Mouse (Mus musculus) c-Kit-positive CD71-positive TER-119-positive erythroid progenitor cells, embryonic 14.5 days (primary cell): ENCODE measurements around the gene Frmd4a.

Experiments used
- DNase-seq: peaks from one replicate; pipeline ENCODE4 v3.0.0-alpha.2; 2013; ENCODE audit warnings: low spot score

Frmd4a gene

DNA sequence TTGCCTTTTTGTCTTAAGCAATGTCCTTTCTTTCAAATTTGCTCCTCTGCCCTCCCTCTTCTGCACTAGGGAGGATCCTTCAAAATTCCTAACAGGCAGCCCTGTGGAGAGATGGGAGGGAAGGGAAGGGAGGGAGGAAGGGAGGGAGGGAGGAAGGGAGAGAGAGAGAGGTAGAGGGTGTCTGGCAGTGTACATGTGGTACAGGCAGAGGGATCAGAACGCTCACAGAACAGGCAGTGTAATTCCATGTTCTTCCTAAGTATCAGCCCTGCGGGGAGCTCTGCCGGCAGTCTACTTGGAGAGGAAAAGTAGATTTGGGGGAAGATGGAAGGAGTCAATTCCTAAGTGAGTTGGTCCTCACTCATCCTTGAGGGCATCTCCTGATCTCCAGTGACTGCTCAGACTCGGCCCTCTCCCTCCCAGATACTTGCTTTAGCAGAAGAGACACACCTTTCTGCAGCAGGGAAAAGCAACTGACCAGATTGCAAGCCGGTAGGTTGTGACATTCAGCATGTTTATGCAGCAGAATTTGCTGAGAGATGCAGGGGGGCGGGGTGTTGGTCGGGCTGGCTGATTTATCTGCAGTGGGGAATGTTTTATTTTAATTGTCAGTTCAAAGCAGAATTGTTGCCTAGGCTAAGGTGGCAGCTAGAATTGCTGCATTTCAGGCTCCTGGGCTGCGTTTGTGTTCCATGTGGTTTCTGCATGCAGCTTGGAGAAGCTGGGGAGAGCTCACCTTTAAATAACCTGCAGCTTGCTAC lies at the start of gene Frmd4a:
Frmd4a (plus strand) TSS at position 190 of the 761 bp plus-strand sequence.
- DNase-seq = no peak

DNA sequence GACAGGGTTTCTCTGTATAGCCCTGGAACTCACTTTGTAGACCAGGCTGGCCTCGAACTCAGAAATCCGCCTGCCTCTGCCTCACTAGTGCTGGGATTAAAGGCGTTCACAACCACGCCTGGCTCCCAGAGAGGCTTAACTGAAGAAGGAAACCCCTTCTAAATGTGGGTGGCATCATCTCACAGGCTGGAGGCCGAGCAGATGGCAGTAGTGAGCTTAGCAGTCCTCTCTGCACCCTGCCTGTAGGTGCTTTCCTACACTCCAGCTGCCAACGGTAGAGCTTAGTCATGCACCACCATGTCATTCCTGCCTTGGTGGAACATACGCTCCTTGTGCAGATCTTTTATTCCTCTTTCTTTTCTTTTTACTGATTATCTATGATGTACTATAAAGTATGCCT lies 28.6 kb upstream of the Frmd4a start:
- no peak for DNase-seq

DNA sequence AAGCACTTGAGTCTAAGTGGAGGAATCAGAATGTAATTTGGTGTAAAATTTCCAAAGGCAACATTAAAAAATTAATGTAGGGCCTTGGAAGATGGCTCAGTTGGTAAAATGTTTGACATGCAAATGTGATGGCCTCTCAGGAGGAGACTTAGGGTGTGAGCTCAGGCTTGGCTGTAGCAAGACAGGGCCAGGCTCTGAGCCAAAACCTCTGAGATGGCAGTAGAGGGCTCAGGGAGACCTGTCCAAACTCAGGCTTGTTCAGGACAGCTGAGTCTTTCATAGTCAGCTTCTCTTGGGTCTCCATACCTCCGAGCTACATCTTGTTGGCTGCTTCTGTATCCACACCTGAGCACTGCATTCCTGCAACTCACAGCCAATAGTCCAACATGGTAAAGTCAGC lies 27.1 kb upstream of the Frmd4a start:
- no peak for DNase-seq

DNA sequence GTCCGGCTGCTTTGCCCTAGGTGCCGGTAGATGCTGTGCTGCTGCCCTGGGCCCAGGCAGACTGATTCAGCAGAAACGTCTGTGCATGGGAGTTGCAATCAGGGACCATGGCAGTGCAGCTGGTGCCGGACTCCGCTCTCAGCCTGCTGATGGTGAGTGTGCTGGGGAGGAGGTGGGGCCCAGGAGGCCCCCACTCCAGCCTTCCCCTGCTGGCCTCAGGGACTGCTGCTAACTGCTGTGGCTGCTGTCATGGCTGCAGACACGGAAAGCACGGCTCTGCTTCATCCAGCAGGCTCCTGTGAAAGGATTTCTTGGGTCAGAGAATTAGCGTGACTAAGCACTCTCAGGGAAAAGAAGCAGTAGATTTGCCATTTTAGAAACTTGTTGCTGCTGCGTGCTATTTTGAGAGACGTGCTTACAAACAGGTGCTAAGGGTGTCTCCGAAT lies 937 bp downstream of the Frmd4a start:
- DNase-seq = no peak

DNA sequence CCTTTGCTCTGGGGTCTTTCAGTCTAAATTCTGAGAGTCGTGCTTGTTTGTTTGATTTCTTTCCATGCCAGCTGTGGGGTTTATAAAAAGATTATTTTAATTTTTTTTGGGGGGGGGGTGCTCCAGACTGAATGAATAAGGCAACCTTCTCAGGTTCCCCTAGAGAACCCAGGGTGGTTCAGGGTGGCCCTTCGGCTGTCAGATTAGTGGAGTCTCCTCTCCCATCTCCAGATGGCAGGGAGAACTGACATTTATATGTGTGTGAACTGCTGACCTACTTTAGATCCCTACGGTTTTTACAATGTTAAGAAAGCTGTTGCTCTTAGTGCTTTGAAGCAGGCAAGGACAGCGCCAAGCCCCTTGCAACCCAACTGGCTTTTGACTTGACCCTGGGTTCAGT lies 1.4 kb downstream of the Frmd4a start:
- no peak for DNase-seq

DNA sequence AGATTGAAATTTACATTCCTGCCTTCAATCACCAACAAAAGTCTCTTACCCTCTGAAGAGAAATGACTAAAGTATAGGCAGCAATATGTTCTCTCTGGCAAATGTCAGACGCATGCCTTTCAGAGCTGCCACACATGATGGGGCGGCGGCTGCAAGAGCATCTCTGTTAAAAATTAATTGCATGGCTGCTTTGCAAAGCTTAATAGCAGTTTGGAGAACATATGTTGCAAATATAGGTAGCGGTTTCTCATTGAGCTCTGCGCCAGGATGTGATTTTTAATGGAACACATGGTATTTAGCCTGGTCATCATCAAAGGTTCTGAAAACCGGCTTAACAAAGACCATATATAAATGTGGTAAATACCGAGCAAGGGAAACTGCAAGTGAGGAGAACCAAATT lies 7.4 kb downstream of the Frmd4a start:
- no peak for DNase-seq

DNA sequence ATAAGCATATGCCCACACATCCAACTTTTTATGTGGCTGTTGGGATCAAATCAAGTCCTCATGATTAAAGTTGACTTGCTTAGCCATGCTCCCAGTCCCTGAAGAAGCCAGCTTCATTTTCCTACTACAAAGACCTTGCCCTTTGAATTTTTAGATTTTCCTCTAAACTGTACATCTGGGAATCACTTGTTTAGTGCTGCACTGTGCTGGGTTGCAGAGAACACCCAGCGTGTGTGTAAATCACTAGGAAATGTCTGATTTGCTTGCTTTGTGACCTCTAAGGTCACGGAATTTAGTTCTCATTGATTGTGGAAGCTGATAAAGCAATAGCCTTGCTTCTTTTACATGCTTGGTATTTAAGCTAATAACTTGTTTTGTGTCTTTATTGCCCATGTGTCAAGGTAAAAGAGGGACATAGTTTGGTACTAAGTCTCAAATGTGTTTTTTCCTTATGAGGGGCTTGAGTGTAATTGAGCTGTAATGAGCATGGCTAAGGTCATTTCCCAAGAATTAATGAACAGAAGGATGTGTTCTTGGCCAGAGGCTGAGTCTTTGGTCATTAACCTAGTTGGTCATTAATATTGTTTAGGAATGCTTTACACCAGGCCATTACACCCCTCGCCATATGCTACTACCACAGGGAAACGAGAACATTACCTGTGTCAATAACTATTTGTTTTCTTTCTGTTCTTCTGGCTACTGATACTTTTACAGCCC lies 11.7 kb downstream of the Frmd4a start:
- no peak for DNase-seq

DNA sequence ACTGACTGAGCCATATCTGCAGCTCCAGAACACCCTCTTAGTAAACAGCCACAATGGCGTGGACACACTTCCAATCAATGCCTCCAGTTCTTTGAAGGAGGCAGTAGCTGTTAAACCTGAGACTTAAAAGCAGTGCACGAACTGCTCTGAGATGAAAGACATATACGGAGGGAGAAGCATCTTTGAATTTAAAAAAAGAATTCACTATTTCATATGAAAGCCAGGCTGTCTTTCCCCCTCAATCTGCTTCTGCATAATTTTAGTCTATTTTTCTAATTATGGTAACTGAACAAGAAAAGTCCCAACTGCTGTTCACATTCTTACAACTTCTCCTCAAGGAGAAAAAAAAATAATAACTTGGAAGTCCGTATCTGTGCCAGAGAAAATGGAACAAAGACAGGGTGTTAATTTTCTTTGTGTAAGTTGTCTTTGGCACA lies 18.7 kb downstream of the Frmd4a start:
- DNase-seq = no peak

DNA sequence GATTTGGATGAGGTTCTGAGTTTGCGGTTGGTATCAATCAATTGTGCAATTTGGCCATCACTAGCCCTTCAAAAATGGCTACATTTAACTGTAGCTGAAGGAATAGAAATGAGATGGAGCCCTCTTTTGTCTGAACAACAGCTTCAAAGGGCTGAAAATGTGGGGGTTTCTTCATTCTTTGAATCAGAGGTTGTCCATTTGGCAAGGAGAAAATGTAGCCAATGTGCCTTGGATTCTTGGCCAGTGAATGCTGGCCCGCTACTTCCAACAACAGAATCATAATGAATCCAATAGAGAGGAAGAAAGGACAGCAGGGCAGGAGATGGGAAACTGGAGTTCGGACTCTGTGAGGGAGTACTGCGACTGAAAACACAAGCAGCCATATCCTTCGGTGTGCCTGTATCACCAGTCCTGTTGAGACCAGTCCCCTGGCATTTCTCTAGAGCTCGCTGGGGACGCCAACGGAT lies 19.2 kb downstream of the Frmd4a start:
- DNase-seq = no peak

DNA sequence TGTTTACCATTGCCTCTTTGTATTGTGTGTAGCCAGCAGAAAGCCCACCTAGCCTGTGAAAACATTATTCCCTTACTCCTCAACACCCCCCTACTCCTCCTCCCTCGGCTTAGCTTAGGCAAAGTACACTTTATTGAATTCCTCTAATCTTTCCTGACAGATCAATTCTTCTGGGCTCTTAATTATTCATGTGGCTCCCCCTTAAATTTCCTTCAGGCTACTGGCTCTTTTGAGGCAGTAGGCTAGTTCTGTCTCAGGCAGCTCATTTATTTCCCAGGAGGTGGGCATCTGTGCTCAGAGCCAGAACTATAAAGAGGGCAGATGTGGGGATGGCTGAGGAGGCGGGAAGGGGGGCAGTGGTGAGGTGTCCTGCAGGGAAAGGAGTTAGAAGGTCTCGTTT lies 24.5 kb downstream of the Frmd4a start:
- no peak for DNase-seq

DNA sequence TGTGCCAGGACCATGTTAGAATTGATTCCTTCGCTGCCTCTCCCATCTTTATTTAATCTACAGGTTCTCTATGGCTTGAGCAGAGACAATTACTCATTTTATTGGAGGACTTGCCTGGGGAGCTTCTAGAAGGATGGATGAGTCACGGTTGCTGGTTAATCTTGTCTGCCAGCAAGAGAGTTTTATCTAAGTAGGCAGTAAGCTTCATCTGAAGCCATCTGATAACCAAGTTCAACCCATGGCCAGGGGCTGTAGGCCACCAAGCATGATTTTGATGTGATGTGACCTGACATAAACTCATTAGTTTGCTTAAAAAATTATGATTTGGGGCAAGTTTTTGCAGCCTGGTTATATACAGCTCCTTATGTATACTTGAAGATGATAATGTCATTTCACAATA lies 38.0 kb downstream of the Frmd4a start:
- DNase-seq = no peak

DNA sequence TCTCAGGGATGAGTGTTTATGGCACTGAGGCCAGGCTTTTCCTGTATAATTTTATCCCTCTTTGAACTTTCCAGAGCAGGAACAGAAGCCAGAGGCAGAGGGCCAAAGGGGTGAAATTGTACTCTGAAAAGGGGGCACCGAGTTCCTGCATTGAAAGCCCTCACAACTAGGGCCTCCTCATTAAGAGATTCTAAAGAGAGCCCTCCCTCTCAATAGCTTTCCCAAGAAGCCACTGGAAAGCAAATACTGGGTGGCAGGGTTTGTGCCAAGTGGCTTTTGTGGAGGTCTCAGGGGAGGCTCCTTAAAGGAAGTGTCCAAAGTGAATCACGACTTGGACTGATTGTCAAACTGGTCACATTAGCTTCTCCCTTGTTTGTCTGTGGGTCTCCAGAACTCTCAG lies 43.2 kb downstream of the Frmd4a start:
- DNase-seq = no peak

DNA sequence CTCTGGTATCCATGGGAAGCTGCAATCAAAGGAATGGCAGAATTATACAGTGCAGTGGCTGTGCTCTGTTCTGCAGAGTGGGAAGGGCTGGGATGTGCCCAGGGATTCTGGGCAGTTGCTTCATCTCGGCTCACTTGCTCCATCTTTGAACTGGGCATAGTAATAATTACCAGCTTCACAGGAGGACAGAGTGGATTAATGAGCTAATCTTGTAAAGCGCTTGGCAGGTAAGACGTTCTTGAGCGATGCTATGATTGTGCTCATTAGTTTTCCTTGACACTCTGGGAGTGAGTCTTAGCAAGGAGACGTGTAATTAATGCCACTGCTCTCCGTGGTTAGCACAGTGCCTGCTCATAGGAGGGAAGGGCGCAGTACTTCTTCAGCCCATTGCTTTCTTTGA lies 54.3 kb downstream of the Frmd4a start:
- DNase-seq = no peak

DNA sequence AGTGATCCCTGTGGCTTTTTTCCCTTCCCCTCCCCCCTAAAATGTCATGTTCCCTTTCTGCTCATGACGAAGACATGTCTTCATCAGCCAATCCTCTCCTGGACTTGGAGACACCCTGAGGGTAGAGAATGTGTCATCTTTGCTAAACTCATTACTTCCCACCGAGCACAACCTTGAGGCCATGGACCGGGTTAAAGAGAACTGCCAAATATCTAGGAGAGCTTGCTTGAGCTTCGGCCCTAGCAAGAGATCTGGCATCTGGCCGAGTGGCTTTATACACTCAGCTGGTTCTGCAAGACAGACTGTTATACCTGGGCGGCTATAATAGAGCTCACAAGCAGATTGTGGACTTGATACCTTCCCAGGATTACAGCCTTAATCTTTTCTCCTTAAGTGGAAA lies 66.4 kb downstream of the Frmd4a start:
- DNase-seq = no peak

DNA sequence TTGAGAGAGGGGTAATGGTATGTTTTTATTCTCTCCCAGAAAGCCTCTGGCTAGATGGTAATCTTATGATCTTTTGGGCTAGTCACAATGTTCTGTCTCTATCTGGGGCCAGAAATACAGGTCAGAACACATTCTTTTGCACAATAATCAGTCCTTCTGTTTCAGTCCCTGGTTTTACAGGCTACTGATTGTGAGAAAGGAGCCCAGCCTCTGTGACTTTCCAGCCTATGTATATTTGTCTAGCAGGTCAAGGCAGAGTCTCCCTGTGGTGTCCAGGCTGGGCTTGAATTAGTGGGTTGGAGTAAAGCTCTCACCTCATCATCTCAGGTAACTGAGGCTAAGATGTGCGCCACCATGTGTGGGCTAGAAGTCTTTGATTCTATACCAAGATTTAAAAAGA lies 80.1 kb downstream of the Frmd4a start:
- no peak for DNase-seq

DNA sequence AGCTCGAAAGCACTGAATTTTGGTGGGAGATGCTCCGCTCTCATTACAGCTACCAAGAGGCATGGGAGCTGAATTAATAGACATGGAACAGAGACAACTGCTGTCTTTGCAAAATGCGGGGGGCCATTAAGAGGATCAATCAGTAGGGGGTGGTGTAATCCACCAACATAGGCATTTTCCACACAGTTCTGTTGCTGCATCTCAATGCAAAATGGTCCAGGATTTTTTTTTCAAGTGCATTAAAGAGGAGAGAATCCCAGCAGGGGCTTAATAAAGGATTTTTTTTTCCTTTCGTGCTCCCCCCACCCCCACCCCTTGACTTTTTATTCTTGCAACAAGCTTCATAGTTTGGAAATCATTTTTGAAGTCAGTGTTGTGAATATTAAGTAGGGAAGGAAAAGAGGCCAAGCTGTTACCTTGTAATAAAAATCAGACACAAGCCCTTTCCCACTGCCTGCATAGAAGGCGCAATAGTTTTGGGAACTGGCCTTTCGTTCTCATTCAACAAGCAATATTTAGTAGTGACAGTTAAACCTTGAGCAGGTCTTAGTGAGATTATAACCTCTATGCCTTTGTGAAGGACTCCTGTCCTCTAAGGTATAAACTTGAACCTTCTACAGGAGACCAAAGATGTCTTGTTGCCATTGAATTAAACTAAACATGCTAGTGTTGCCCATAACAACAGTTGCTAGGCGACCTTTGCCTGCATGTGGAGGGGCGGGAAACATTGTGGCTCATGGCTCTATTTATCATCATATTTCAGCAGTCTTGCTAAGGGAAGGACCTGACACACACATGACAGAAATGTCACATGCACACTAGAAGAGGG lies 81.6 kb downstream of the Frmd4a start:
- no peak for DNase-seq

DNA sequence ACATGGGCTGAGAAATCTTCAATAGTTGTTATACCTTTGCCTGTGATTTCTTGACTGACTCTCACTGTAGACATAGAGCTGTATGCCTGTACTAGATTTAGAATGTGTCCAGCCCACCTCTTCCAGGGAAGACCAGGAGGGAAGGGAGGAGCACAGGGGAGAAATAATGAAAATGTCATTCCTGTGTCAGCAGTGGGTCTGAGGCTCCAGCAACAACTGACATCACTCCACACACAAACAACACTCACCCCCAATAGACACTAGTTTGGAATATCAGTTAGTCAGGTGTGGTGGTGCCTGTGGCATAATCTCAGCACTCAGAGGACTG lies 82.2 kb downstream of the Frmd4a start:
- no peak for DNase-seq

DNA sequence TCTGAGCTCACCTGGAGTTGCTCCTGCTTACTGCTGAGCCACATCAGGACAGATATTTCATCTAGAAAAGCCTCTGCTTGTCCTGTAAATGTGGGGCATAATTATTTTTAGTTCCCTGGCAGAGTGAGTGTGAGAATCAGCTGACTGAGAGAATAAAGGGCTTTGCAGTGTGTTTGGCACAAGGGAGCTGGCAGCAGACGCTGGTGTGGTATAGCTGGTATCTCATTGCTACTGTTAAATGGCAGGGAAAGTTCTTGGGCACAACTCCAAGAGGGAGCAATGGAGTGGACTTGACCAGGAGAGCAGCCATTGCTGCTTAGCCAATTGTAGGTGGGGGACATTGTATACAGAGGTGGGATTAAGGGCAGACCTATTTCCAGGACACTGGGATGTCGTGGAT lies 83.9 kb downstream of the Frmd4a start:
- no peak for DNase-seq

DNA sequence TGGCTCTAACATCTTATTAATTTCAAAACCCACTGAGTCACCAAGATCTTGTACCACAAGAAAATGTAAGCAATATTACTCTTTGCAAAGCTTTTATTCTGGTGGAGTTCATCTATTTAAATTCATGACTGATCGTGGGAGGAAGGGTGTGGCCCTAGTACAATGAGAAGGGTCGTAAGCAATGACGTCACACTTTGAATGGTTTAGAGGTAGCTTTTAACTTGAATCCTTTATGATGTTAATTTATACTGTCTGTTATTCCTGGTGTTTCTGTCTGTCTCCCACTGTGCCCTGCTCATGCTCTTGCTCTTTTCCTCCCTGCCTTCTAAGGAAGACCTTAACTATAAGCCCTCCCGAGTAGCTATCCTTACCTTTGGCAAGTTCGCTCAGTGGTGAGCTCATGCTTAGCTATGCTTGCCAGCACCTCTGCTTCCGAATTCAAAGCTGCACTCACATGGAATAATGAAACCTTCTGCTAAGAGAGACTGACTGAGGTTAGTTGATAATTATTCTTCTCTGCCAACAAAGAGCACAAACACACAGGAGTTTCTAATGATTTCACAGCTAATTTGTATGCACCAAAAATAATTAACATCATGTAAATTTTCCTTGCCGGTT lies 95.9 kb downstream of the Frmd4a start:
- no peak for DNase-seq

DNA sequence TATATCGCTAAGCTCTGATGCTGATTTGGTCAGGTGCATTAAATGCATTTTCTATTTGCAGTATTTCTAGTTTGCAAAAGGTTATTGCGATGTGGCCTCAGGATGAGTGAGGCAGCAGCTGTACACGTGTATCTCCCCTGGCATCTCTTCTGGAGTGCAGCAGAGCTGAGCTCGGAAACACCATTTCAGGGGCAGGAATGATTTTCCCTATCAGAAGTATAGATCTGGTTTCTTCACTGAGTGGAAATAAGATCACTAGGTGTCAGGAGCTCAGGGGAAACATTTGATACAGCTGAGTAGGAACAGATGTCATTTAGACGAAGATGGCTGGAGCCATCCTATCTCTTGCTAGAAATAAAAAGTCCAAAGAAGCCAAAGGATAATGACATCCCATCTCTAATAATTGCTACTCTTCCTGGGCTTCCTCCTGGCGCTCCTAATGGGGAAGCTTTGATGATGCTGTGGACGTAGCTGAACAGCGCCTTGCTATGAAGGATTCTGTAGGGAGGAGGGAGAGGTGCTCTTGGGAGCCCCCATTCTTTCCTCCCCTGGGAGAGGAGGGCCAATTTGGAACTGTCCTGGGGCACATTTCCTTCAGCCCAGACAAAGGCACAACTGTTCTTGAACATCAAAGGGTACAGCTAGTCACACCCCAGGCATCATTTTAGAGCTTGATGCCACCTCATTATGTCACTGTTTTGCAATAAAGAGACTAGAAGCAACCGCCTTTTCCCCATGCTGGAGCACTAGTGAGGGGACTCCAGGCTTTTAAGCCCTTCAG lies 102.4 kb downstream of the Frmd4a start:
- no peak for DNase-seq

DNA sequence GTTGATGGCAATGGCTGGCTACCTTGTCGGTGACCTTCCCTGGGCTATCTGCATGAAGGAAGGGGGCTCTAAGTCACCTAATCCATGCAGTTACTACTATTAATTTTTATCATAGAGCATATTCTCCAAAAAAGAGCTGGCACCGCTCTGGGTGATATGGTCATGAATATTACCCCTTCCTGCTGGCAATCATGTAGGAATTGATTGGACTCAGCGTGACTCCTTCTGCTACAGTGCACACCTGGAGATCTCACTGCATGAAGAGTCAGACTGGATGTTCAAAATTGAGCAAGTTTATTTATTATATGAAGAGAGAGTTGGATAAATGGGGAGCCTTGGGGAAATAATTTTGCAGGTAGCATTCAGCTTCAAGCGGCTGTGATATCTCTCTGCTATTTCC lies 113.7 kb downstream of the Frmd4a start:
- DNase-seq = no peak

DNA sequence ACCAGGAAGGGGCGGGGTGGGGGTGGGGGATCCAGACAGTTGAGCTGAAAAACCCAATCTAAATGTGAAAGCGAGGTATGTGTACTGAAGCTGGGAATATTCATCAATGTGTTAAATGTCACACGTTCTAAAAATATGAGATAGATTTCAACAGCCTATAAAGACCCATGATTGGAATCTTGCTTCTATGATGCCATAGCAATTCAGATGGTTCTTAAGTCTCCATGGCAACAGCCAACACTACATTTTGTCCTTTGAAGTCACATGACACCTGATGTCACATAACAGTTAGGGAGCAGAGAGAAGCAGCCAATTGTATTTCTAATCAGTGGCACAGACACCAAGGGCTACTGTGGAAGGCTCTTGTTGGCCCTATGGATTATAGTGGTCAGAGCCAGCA lies 120.0 kb downstream of the Frmd4a start:
- no peak for DNase-seq
